Mouse (Mus musculus): ENCODE data around the gene Dpp9. TPM values are rescaled to one million over a fixed set of nuclear protein-coding genes. Genes with fewer than 3 reads are reported as not detected.

The Dpp9 gene
- polyA plus RNA-seq, 1 experiment, result 60.2 TPM

DNA sequence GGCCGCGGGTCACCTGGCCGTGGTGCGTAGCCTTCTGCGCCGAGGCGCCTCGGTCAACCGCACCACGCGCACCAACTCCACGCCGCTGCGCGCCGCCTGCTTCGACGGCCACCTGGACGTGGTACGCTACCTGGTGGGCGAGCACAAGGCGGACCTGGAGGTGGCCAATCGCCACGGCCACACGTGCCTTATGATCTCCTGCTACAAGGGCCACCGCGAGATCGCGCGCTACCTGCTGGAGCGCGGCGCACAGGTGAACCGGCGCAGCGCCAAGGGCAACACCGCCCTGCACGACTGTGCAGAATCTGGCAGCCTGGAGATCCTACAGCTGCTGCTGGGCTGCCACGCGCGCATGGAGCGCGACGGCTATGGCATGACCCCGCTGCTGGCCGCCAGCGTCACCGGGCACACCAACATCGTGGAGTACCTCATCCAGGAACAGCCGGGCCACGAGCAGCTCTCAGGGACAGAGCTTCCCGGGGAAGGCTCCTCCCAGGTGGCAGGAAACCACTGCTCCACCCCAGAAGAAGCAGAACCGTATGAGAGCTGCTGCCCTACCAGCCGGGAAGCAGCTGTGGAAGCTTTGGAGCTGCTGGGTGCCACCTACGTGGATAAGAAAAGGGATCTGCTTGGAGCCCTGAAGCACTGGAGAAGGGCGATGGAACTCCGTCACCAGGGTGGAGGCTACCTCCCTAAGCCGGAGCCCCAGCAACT is 38.6 kb upstream of the Dpp9 start:
- Histone ChIP-seq H3K4me1 (peaks cover 64% of the 10 kb centered on the region), H3K27me3 (replicated peaks) (no peaks in the 10 kb centered on the region), H3K9me3 (no peaks in the 10 kb centered on the region), H3K36me3 (replicated peaks; ENCODE audit: low read length) (peaks cover 43% of the 10 kb centered on the region), H3K4me3 (replicated peaks) (peak overlapping the region; percentile 93)
- TF ChIP-seq FLI1 (IDR thresholded peaks at IDR 0.05; ENCODE audit: low read length) (no peak), GATA1 (IDR thresholded peaks at IDR 0.05; ENCODE audit: borderline replicate concordance, low read length) (no peak)

DNA sequence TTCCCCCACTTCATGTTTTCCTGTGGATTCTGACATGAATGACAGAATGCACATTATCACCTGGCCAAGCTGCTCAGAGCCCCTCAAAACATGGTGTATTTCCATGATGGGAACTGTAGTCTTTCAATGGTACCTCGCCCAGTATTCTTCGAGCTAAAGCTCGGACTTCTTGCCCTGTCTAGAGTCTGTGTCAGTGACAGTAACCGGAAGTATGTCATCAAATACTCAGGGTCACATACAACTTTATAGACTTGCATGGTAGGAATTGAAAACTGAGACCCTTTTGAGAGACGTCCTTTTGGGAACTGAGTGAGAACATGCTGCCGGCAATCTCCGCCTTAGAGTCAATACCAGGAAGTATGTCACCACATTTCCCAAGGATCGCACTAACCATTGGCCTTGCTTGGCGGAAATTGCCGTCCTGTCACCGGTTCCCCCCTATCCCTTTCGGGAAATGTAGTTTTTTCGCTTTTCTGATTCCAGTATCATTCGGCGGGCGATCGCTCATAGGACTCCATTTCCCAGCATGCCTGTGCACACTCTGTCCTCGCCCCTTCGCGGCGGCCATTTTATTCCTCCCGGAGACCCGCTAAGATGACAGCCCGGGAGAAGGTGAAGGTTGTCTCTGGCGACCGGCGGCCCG is 37.7 kb upstream of the Dpp9 start, which contains the start of gene Fem1a:
TSS of gene Fem1a (plus strand) at position 572 of the 643 bp plus-strand sequence.
- TF ChIP-seq GATA1 (IDR thresholded peaks at IDR 0.05; ENCODE audit: borderline replicate concordance, low read length) (no peak), FLI1 (IDR thresholded peaks at IDR 0.05; ENCODE audit: low read length) (no peak; the same call in 1 of the 2 replicates)
- peaks cover 33% of the 10 kb centered on the region for H3K36me3 ChIP-seq (replicated peaks; ENCODE audit: low read length)
- no peaks in the 10 kb centered on the region for H3K9me3 ChIP-seq
- H3K27me3 ChIP-seq (replicated peaks), result no peaks in the 10 kb centered on the region
- peaks cover 60% of the 10 kb centered on the region for H3K4me1 ChIP-seq
- H3K4me3 ChIP-seq (replicated peaks), result peak within 1 kb of the TSS; percentile 93

DNA sequence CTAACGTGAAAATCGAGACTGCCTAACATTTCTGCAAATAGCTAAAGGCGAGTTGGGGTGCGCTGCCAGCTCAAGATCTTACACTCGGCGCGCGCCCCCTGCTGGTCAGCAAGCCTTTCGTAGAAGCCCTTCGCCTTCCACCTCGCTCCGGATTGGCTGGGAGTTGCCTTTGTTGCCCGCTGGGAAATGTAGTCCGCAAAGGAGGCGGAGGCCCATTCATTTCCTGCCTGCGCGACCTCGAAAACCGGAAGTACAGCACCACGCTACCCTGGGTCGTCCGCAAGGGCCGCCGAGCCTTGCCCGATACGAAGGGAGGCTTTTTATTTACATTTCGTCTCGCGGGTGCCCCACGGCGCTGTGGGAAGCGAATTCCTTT is 37.1 kb upstream of the Dpp9 start:
- Histone ChIP-seq H3K4me1 (peaks cover 60% of the 10 kb centered on the region), H3K27me3 (replicated peaks) (no peaks in the 10 kb centered on the region), H3K36me3 (replicated peaks; ENCODE audit: low read length) (peaks cover 28% of the 10 kb centered on the region), H3K9me3 (no peaks in the 10 kb centered on the region), H3K4me3 (replicated peaks) (peak overlapping the region; percentile 93)
- peak; percentile 72; the same call in 1 of the 2 replicates for TF ChIP-seq FLI1 (IDR thresholded peaks at IDR 0.05; ENCODE audit: low read length)
- no peak for TF ChIP-seq GATA1 (IDR thresholded peaks at IDR 0.05; ENCODE audit: borderline replicate concordance, low read length)

DNA sequence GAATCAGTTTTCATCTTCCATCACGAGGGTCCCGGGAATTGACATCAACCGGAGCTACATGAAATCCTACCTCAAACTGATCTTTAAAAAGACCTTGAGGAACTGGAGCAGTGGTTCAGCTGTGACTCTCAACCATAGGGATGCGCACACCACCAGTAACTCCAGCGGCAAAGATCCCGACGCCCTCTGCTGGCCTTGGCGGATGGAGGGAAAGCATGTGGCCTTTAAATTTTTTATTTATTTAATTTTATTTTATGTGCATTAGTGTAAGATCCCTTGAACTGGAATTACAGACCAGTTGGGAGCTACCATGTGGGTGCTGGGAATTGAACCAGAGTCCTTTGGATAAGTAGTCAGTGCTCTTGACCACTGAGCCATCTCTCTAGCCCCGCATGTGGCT is 36.7 kb upstream of the Dpp9 start:
- Histone ChIP-seq H3K4me3 (replicated peaks) (peak overlapping the region; percentile 93), H3K9me3 (no peaks in the 10 kb centered on the region), H3K36me3 (replicated peaks; ENCODE audit: low read length) (peaks cover 24% of the 10 kb centered on the region), H3K4me1 (peaks cover 60% of the 10 kb centered on the region), H3K27me3 (replicated peaks) (no peaks in the 10 kb centered on the region)
- TF ChIP-seq FLI1 (IDR thresholded peaks at IDR 0.05; ENCODE audit: low read length) (no peak), GATA1 (IDR thresholded peaks at IDR 0.05; ENCODE audit: borderline replicate concordance, low read length) (no peak)

DNA sequence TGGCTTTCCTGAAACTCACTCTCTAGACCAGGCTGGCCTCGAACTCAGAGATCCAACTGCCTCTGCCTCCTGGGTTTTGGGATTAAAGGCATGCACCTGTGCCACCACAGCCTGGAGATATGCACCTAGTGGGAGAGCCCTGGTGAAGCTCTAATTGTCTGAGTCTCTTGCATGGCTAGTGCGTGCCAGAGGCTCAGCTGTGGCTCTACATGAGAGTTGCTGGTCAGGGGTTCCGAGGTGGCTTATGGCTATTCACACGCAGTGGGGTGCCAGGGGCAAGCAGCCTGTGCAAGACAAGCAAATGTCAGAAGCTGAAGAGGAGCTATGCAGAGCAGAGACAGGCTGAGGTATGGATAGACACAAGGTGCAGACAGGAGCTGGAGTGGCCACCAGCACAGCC is 36.0 kb upstream of the Dpp9 start:
- Histone ChIP-seq H3K36me3 (replicated peaks; ENCODE audit: low read length) (peaks cover 17% of the 10 kb centered on the region), H3K27me3 (replicated peaks) (no peaks in the 10 kb centered on the region)

DNA sequence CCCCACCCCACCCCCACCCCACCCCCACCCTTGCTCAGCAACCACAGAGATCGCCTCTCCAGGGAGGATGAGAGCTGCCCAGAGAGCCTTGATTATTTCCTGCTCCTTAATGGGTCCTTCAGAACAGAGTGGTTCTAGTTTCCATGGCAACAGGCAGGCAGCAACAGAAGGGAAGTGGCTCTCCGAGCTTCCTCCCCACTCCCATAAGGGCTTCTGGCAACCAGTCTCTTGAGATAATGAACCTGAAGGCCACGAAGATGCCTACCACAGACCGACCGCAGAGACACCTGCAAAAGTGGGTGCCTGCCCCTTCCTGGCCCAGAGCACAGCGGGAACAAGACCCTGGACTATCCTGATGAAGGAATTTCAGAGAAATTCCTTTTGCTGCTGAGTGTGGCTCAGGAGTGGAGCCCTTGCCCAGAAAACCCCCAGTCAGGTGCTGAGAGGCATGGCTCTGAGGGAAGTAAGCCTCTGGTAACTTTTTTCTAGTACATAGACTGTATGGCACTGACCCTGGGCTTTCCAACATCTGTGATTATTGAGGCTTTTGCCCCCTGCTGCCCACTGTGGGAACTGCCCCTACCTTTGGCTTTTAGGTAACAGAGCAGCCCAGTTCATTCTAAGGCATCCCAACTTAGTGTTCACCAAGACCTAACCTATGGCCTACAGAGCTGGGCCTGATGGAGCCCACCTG is 32.6 kb upstream of the Dpp9 start:
- TF ChIP-seq GATA1 (IDR thresholded peaks at IDR 0.05; ENCODE audit: borderline replicate concordance, low read length) (no peak), FLI1 (IDR thresholded peaks at IDR 0.05; ENCODE audit: low read length) (no peak)
- peaks cover 25% of the 10 kb centered on the region for H3K27me3 ChIP-seq (replicated peaks)
- peaks cover 28% of the 10 kb centered on the region for H3K4me1 ChIP-seq
- H3K9me3 ChIP-seq, result no peaks in the 10 kb centered on the region
- H3K4me3 ChIP-seq (replicated peaks), result peak overlapping the region; percentile 50
- H3K36me3 ChIP-seq (replicated peaks; ENCODE audit: low read length), result no peaks in the 10 kb centered on the region

More for the DNA sequence above, 36.0 kb upstream of the Dpp9 start:
- no peaks in the 10 kb centered on the region for H3K9me3 ChIP-seq
- no peak overlapping the region for H3K4me3 ChIP-seq (replicated peaks)
- TF ChIP-seq GATA1 (IDR thresholded peaks at IDR 0.05; ENCODE audit: borderline replicate concordance, low read length), result no peak
- no peak for TF ChIP-seq FLI1 (IDR thresholded peaks at IDR 0.05; ENCODE audit: low read length)
- H3K4me1 ChIP-seq, result peaks cover 54% of the 10 kb centered on the region

DNA sequence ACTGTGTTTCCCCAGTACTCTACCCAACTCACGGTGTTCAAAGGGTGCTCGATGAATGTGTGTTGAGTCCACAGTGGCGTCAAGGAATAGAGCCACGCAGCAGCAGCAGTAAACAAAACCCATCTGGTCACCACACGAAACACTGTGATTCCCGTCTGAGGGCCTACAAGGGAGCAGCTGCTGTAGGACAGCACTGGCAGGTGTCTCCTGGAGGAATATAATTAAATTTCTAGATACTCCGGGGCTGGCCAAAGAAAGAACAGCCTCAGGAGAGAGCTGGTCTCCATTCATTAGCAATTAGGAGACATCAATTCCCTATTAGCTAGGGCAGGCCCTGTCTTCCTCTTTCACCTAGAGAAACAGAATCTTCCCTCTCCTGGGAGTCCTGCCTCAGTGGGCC is 26.9 kb upstream of the Dpp9 start:
- H3K27me3 ChIP-seq (replicated peaks), result peaks cover 42% of the 10 kb centered on the region

DNA sequence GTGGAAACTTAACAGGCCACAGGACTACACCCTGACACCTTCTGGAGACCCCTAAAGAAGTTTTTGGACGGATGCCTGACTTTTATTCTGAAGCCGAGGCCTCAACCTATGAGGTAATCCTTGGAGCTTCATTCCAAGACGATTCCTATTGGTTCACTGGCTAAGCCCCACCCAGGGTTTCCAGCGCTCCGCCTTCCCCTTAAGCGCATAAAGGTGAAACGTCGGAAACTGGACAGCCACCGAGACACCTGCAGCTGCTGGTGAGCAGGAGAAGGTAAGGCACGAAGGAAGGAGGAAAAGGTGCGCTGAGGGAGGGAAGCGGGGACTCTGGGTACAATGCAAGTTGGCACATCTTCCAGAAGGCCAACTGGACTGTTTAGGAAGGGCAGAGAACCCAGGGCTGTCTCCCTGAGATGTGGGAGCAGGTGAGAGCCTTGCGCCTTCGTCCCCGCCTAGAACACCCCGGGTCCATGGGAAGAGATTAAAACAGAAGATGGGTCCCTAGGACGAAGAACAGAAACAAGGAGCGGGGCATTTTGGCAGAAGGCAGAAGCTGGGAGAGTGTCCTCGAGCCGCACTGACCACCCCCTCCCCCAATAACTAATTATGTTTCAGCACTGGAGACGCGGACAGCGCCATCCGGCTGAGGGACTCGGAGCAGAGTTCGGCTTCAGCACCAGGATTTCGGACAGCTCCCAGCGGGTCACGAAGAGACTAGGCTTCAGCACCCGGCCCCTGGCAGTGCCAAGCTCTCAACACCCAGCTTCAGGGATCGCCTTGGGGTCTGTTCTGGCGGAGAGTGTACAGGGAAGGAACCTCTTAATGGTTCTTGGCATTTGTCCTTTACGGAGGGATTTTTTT is 23.1 kb upstream of the Dpp9 start:
- TF ChIP-seq FLI1 (IDR thresholded peaks at IDR 0.05; ENCODE audit: low read length), result no peak
- TF ChIP-seq GATA1 (IDR thresholded peaks at IDR 0.05; ENCODE audit: borderline replicate concordance, low read length), result no peak
- peaks cover 31% of the 10 kb centered on the region for H3K27me3 ChIP-seq (replicated peaks)

More for the DNA sequence above, 26.9 kb upstream of the Dpp9 start:
- Histone ChIP-seq H3K36me3 (replicated peaks; ENCODE audit: low read length) (no peaks in the 10 kb centered on the region), H3K4me3 (replicated peaks) (no peak overlapping the region), H3K4me1 (peaks cover 6% of the 10 kb centered on the region), H3K9me3 (no peaks in the 10 kb centered on the region)
- no peak for TF ChIP-seq FLI1 (IDR thresholded peaks at IDR 0.05; ENCODE audit: low read length)
- no peak for TF ChIP-seq GATA1 (IDR thresholded peaks at IDR 0.05; ENCODE audit: borderline replicate concordance, low read length)

DNA sequence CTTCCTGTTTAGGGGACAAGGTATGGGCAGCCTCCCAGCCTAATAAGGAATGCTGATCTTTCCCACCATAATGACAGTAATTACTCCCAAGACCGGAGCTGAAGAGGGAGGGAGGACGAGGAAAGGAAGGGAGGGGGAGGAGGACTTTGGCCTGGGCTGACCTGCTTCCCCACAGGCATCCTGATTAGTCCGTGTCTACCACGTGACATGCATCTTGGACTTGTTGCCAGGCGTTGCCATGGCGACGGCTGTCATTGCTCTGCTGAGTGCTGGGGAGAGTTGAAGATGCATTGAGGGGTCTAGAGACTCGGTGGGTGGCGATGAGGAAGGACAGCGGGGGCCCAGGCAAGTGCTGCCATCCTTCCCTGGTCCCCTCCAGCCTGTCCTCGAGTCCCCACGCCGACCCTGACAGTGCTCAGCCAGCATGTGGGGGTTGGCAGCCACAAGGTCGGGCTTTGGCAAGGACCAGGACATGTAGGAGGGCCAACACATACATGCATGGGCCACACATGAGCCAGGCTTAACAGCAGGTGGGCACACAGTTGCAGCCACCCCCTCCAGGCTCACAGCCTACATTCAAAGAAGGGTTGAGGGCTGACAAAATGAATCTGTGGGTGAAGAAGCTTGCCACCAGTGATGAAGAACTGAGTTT is 15.2 kb upstream of the Dpp9 start:
- Histone ChIP-seq H3K27me3 (replicated peaks) (peaks cover 20% of the 10 kb centered on the region), H3K9me3 (no peaks in the 10 kb centered on the region), H3K36me3 (replicated peaks; ENCODE audit: low read length) (no peaks in the 10 kb centered on the region), H3K4me3 (replicated peaks) (peak overlapping the region; percentile 44), H3K4me1 (peaks cover 15% of the 10 kb centered on the region)
- TF ChIP-seq GATA1 (IDR thresholded peaks at IDR 0.05; ENCODE audit: borderline replicate concordance, low read length) (no peak), FLI1 (IDR thresholded peaks at IDR 0.05; ENCODE audit: low read length) (no peak)

More for the DNA sequence above, 23.1 kb upstream of the Dpp9 start:
- Histone ChIP-seq H3K9me3 (no peaks in the 10 kb centered on the region), H3K36me3 (replicated peaks; ENCODE audit: low read length) (no peaks in the 10 kb centered on the region), H3K4me3 (replicated peaks) (no peak overlapping the region), H3K4me1 (peaks cover 9% of the 10 kb centered on the region)

All from megakaryocyte, embryonic 14.5 days (primary cell).